Mouse (Mus musculus): ENCODE measurements around the gene Fcrl6. TPM values are rescaled to one million over a fixed set of nuclear protein-coding genes. Genes with fewer than 3 reads are reported as not detected.

The Fcrl6 gene
- not detected in 2 replicates for polyA plus RNA-seq (2012; rRNA removed; ENCODE audit: low replicate concordance)

DNA sequence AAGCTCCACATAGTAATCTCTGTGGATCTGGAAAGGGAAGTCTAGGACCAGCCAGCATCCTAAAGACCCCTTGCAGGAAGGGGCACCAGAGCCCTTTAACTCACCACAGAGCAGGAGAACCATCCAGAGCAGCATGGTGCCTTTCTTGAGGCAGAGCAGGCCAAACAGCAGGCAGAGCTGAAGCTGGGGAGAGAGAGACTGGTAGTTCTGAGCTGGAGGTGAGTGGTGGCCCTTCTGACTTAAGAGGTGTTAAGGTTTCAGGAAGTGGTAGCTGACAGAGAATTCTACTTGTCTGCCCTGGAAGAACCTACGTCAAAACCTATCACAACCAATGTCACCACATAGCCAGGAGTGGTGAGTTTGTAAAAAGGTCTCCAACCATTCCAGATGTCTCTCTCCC lies at the start of gene Fcrl6:
Gene Fcrl6, minus strand, starts transcription at position 226 of the 400 bp plus-strand sequence.

GRCm38 (mm10) chr1:172632451-172633326 lies 30.3 kb upstream of the Fcrl6 start, which contains the start of gene Dusp23:
Gene Dusp23 (minus strand): TSS chr1:172632962.

DNA sequence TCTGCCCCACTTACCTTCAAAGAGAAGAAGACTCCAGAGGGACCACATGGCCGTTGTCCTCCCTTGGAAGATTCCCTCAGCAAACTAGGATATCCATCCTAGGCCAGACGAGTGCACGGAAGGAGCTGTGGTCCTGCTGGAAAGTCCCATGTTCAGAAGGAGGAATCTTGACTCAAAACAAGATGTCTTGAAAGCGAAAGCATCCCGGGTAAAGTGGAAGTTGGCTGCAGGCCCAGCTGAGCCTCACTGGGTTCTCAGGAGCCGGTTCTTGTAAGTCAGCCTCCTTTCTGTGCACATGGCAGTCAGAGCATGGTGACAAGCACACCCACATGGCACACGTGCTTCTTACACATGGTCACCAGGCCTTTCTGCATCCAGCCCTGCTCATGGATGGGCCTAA lies 12.0 kb downstream of the Fcrl6 start, which contains the start of gene Slamf8:
Gene Slamf8, minus strand, starts transcription at position 184 of the 400 bp plus-strand sequence.

DNA sequence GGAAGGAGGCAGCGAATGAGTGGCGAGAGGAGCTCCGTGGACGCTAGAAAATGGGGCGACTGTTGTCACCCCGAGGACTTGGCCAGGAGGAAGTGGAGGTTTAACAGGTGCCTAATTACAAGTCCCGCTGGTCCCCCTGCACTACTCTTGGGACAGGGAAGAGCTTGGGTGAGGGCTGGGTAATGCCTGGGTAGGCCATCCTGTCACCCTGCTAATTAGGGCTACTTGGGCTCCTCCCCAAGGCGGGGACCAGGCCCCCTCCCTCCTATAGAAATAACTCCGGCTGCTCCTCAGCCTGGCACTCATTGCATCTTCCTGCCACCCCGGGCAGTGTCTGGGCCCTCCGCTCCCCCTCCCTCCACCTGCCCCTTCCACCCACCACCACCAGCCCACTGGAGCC lies 46.7 kb downstream of the Fcrl6 start, which contains the start of gene Vsig8:
Gene Vsig8, plus strand, starts transcription at position 301 of the 400 bp plus-strand sequence.

Other genes starting within 250 kb of the Fcrl6 start
- 4.4 and 5.2 TPM in 2 replicates for gene Pigm, start 226.0 kb downstream of the Fcrl6 start, polyA plus RNA-seq (2012; rRNA removed; ENCODE audit: low replicate concordance)
- gene Slamf9, start 127.2 kb downstream of the Fcrl6 start, polyA plus RNA-seq (2012; rRNA removed; ENCODE audit: low replicate concordance), result 1.3 and 1.7 TPM in 2 replicates
- gene Igsf9, start 120.8 kb downstream of the Fcrl6 start, polyA plus RNA-seq (2012; rRNA removed; ENCODE audit: low replicate concordance), result 281 and 431 TPM in 2 replicates
- 313 and 341 TPM in 2 replicates for gene Tagln2, start 102.5 kb downstream of the Fcrl6 start, polyA plus RNA-seq (2012; rRNA removed; ENCODE audit: low replicate concordance)
- gene Cfap45, start 81.8 kb downstream of the Fcrl6 start, polyA plus RNA-seq (2012; rRNA removed; ENCODE audit: low replicate concordance), result 0.13 and 0.86 TPM in 2 replicates
- gene Vsig8, start 46.6 kb downstream of the Fcrl6 start, polyA plus RNA-seq (2012; rRNA removed; ENCODE audit: low replicate concordance), result 0.42 and 1.0 TPM in 2 replicates
- gene Slamf8, start 12.0 kb downstream of the Fcrl6 start, polyA plus RNA-seq (2012; rRNA removed; ENCODE audit: low replicate concordance), result 1.7 and 3.3 TPM in 2 replicates
- gene Dusp23, start 30.4 kb upstream of the Fcrl6 start, polyA plus RNA-seq (2012; rRNA removed; ENCODE audit: low replicate concordance), result 21.8 and 28.2 TPM in 2 replicates
- 0.14 TPM in 1 of 2 replicates, not detected in the other for gene Crp, start 95.5 kb upstream of the Fcrl6 start, polyA plus RNA-seq (2012; rRNA removed; ENCODE audit: low replicate concordance)

Measured in duodenum, adult 2 months (tissue).